Mouse (Mus musculus): ENCODE data around the gene Rnls.

Gene Rnls

DNA sequence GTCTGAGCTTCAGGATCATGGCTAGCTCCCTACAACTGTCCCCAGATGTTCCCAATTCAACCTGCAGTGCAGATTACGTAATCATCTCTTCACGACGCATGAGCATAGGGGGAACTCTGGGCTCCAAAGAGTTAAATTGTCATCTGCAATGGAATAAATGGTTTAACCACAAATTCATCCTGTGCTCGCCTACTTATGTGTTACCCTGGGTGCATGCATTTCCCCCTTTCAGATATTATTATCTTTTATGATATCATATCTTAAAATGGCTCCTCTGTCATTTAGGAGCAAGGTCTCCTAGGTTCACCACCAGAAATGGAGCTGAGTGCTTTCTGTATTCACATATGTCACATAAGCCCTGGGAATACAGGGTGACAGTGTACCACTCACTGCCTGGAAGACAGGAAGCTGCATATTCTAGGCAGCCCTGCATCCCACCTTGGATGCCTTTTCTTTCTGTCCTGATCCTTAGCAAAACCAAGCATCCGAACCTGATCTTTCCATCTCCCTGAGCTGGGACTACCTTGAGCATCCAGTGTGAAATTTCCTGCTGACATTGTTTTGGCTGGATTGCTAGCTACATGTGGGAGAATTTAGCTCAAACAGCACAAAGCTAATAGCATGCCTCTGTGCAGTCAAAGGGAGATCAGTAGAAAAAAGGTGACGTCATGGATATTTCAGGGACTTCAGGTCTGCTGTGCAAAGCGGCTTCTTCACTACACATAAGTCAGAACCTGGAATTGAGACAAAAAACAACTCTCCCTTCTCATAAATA is 289.9 kb downstream of the Rnls start:
- WGBS = 50% methylated on average over 7 of the region's 7 CpGs

DNA sequence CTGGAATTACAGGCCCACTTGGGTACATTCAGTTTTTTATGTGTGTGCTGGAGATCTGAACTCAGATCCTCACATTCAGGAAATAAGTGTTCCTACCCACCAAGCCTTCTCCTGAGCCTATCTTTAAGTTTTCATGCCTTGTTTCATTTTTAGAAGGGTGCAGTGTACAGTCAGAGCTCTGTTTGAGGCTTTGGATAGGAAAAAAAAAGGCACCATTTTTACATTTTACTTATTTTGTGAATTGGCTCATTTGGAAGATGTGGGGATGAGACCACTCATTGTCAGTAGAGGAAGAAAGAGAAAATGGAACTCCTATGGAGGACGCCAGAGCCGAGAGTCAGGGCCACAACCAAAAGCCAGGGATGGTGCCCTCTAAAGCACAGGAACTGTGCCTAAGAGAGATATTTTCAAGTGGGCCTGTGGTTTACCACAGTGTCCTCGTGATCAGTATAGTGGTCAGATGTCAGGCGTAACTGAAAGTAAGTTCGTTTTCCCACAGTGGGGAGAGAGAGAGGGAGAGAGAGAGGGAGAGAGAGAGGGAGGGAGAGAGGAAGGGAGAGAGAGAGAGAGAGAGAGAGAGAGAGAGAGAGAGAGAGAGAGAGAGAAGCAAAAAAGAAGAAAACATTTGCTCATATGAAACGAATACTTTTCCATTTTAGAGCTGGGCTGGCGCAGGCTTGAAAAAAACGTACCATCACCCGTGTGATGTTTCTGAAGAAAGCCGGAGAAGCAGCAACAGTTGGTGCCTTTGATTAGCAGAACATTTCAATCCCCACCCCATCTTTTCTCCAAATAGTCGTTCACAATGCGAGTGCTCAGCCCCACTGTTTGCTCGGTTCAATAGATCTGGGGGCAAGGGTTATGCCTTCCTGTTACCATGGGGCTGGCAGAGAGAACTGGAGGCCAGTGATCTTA is 290.7 kb downstream of the Rnls start:
- 38% methylated on average over 13 of the region's 13 CpGs for WGBS

DNA sequence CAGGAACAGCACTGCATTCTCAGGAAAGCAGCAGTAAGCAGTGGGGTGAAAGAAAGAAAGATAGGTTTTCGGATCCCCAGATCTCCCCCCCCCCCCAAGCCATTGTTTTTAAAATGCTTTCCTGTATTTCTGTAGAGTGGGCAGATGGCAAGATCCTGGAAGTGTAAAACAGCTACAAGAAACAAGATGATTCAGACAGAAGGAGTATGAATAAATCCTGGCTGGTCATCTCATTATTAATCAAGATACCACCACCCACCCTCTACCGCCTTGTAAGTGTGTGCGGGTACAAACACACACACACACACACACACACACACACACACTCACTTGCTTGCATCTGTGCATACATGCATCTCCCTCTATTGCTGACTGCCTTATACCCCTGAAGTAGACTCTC is 291.5 kb downstream of the Rnls start:
- 48% methylated on average over 3 of the region's 3 CpGs for WGBS

DNA sequence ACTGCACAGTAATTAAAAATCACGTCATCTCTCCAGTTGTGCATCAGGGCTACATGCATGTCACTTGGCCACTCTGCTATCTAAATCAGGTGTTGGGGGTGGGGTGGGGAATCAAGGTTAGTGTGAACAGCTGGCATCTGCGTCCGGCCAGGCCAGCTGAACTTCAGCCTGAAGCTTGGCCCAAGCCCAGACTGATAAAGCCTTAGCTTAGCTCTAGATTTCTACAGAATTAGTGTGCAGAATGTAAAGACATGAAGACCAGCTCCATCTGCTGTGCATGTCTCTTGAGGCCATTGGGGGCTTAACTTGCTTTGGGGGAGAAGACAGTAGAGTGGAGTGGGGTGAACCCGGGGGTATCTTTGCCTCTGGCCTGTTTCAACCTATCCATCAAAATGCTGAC is 292.1 kb downstream of the Rnls start:
- WGBS = 73% methylated on average over 4 of the region's 4 CpGs

DNA sequence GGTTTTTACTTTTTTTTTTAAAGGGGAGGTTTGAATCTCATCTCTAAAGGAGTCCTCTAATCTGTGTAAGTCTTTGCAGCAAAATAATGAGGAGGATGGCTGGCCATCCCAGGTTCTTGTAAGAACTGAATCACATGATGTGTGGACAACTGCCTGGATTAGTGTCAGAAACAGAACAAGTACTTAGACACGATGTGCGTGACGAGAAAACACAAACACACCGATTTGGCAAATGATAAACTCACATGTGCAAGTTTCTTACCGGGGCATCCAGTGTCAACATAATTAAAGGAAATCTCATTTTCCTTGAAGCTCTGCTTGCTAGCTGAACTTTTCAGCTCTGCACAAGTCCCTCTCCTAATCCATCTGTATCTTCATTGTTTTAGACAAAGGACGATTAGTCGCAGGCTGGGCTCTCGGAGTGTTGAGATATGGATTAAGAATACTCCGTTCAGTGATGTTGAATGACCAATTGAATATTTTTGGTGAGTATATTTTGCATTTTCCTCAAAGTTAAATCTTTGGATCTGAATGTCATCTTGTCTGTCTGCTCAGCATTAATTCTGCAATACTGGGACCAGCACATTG is 292.8 kb downstream of the Rnls start:
- 64% methylated on average over 9 of the region's 9 CpGs for WGBS

DNA sequence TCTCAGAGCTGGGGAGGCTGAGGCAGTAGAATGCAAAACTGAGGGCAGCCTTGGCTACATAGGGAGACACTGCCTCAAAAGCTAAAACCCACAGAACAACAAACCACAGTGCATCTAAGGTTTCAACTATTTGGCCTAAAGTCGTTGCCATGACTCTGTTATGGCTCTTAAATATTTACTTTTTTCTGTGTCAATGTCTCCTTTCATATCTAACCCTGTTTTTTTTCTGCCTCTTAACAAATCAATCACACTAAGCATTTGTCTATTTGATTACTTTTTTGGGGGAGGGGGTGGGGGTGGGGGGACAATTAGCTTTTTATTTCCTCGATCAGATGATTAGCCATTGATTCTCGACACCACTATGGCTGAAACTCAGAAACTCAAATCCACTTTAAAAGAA is 294.4 kb downstream of the Rnls start:
- WGBS = 73% methylated on average over 3 of the region's 3 CpGs

DNA sequence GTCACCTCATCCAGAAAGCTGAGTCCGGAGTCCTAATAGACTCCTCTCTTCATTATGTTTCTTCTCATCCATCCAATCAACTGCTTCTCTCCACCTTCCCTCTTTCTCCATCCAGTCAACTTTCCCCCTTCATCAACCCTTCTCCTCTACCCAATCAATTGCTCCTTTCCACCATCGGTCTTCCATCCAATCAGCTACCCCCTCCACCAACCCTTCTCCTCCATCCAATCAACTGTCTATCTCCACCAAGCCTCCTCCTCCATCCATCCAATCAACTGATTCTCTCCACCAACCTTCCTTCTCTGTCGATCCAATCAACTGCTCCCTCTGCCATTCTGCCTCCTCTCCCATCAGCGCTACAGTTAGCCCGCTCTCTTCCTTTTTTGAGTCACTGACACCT is 295.5 kb downstream of the Rnls start:
- 97% methylated on average over 5 of the region's 5 CpGs for WGBS

DNA sequence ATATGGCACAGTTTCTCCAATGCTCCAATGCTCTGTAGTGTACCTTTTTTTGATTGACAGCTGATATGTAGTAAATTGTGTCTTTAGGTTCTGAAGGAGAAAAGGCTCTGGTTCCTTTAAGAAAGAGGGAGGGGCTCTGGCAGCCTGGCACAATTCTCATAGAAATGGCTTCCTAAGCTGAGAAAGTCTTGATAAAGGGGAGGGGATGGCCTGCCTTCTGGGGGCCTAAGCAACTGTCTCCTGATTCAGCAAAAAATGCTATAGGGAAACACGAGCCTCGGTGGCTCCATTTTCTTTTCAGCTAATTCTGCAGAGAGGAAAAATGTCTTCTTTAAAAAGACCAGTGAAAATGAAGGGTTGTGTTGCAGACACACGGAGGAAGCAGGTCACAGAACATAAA is 300.8 kb downstream of the Rnls start:
- 79% methylated on average over 3 of the region's 3 CpGs for WGBS

DNA sequence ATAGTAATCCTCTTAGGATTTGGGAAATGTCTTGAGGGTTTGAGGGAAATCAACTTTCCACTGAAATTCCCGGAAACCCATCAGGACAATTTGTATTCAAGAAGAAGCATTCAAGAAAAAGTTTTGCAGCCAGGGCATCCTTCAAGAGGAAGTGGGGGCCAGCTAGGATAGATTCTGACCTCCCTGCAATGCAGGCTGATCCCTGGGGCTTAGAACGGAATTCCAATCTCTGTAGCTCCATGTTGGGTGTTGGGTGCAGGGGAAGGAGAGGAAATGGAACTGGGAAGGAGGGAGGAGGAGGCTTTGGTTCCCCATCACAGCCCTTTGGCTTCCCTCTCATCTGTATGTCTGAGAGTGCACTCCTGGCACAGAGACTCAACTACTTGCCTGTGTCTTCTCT is 303.2 kb downstream of the Rnls start:
- 86% methylated on average over 2 of the region's 2 CpGs for WGBS

DNA sequence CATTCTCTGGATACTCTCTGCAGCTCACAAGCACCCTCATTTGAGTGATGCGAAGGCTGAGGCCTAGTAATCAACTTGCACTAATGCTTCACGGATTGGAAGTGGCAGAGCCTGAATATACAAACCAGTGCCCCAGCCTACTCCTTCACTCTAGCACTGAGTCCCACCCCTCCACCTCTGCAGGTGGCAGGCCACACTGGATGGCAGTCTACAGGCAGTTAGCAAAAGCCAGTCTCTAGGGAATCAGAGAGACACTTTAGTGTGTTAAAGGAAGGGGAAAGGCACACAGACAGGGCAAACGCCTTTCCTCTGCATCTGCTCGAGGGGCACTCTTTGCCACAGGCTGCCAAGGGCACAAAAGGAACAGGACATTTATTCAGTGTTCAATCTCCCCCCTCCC is 304.1 kb downstream of the Rnls start:
- 83% methylated on average over 4 of the region's 4 CpGs for WGBS
